Mouse (Mus musculus): ENCODE measurements around the gene Mmp24. TPM values are rescaled to one million over a fixed set of nuclear protein-coding genes. Genes with fewer than 3 reads are reported as not detected.
A peak's percentile ranks its signal among the peaks of the same experiment; 100 is the strongest.

The Mmp24 gene
- polyA plus RNA-seq, 1 experiment from 2014 or later = 0.08 TPM

DNA sequence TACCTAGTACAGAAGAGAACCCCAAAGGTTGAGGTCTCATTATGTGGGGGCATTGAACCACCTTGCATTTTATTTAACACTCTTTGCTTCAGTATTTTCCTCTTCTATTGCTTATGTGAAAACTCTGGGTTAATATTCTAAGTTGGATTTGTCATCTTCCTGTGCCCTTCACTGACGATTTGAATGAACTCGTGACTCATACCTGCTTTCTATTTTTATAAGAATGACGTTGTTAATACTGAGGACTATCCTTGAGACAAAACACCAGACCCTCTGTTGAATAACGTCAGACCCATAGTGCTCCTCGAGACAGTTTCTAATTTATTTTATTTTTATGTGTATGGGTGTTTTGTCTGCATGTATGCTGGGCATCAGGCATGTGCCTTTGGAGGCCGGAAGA, 38.2 kb upstream of the Mmp24 start:
- Histone ChIP-seq H3K27ac (no peak overlapping the region; the same call in 1 of the 2 replicates), H3K4me3 (replicated peaks; ENCODE audit: low read depth, low read length) (no peak overlapping the region), H3K27me3 (ENCODE audit: insufficient read depth, low read length) (no peaks in the 10 kb centered on the region), H3K9me3 (replicated peaks; ENCODE audit: low read length) (no peaks in the 10 kb centered on the region), H3K9ac (ENCODE audit: low read depth, low read length) (no peak overlapping the region), H3K4me1 (replicated peaks; ENCODE audit: insufficient read depth, low read length) (no peaks in the 10 kb centered on the region), H3K4me2 (ENCODE audit: low read length) (no peak overlapping the region), H3K36me3 (ENCODE audit: insufficient read depth, low read length) (no peaks in the 10 kb centered on the region)
- TF ChIP-seq CTCF (IDR thresholded peaks at IDR 0.05; ENCODE audit: low read depth) = no peak
- 77% methylated on average over 6 of the region's 6 CpGs for WGBS
- DNase-seq (ENCODE audit: low spot score) = no peak
- no peak for ATAC-seq (replicated peaks; ENCODE audit: low FRiP score, low read depth)

- no peak overlapping the region for H3K27ac ChIP-seq
- DNase-seq (ENCODE audit: low spot score) (peak; percentile 25), ATAC-seq (replicated peaks; ENCODE audit: low FRiP score, low read depth) (no peak)
- no peak overlapping the region for H3K4me2 ChIP-seq (ENCODE audit: low read length)
- WGBS = 41% methylated on average over 9 of the region's 9 CpGs
- H3K36me3 ChIP-seq (ENCODE audit: insufficient read depth, low read length) = no peaks in the 10 kb centered on the region
- TF ChIP-seq CTCF (IDR thresholded peaks at IDR 0.05; ENCODE audit: low read depth) = no peak
- no peaks in the 10 kb centered on the region for H3K4me1 ChIP-seq (replicated peaks; ENCODE audit: insufficient read depth, low read length)
- no peaks in the 10 kb centered on the region for H3K9me3 ChIP-seq (replicated peaks; ENCODE audit: low read length)
- H3K27me3 ChIP-seq (ENCODE audit: insufficient read depth, low read length) = no peaks in the 10 kb centered on the region
- no peak overlapping the region for H3K9ac ChIP-seq (ENCODE audit: low read depth, low read length)
- no peak overlapping the region for H3K4me3 ChIP-seq (replicated peaks; ENCODE audit: low read depth, low read length)
Observed at GRCm38 (mm10) chr2:155737803-155738202, 37.3 kb upstream of the Mmp24 start.

- WGBS = 74% methylated on average over 11 of the region's 11 CpGs
- no peaks in the 10 kb centered on the region for H3K4me1 ChIP-seq (replicated peaks; ENCODE audit: insufficient read depth, low read length)
- H3K4me2 ChIP-seq (ENCODE audit: low read length) = no peak overlapping the region
- no peak for TF ChIP-seq CTCF (IDR thresholded peaks at IDR 0.05; ENCODE audit: low read depth)
- H3K9ac ChIP-seq (ENCODE audit: low read depth, low read length) = no peak overlapping the region
- H3K36me3 ChIP-seq (ENCODE audit: insufficient read depth, low read length) = no peaks in the 10 kb centered on the region
- no peaks in the 10 kb centered on the region for H3K27me3 ChIP-seq (ENCODE audit: insufficient read depth, low read length)
- no peak overlapping the region for H3K27ac ChIP-seq
- ATAC-seq (replicated peaks; ENCODE audit: low FRiP score, low read depth) (no peak), DNase-seq (ENCODE audit: low spot score) (no peak)
- H3K4me3 ChIP-seq (replicated peaks; ENCODE audit: low read depth, low read length) = no peak overlapping the region
- H3K9me3 ChIP-seq (replicated peaks; ENCODE audit: low read length) = no peaks in the 10 kb centered on the region
Observed at GRCm38 (mm10) chr2:155742211-155742610, 32.9 kb upstream of the Mmp24 start.

- TF ChIP-seq CTCF (IDR thresholded peaks at IDR 0.05; ENCODE audit: low read depth) = no peak
- no peaks in the 10 kb centered on the region for H3K36me3 ChIP-seq (ENCODE audit: insufficient read depth, low read length)
- no peaks in the 10 kb centered on the region for H3K9me3 ChIP-seq (replicated peaks; ENCODE audit: low read length)
- no peaks in the 10 kb centered on the region for H3K4me1 ChIP-seq (replicated peaks; ENCODE audit: insufficient read depth, low read length)
- ATAC-seq (replicated peaks; ENCODE audit: low FRiP score, low read depth) = no peak; the same call in 1 of the 2 replicates
- H3K4me3 ChIP-seq (replicated peaks; ENCODE audit: low read depth, low read length) = no peak overlapping the region
- H3K9ac ChIP-seq (ENCODE audit: low read depth, low read length) = no peak overlapping the region
- 57% methylated on average over 12 of the region's 12 CpGs for WGBS
- H3K4me2 ChIP-seq (ENCODE audit: low read length) = no peak overlapping the region
- peak; percentile 49 for DNase-seq (ENCODE audit: low spot score)
- no peaks in the 10 kb centered on the region for H3K27me3 ChIP-seq (ENCODE audit: insufficient read depth, low read length)
- no peak overlapping the region for H3K27ac ChIP-seq
Observed at GRCm38 (mm10) chr2:155742931-155743337, 32.2 kb upstream of the Mmp24 start.

- no peak for DNase-seq (ENCODE audit: low spot score)
- Histone ChIP-seq H3K9ac (ENCODE audit: low read depth, low read length) (no peak overlapping the region), H3K4me2 (ENCODE audit: low read length) (no peak overlapping the region), H3K36me3 (ENCODE audit: insufficient read depth, low read length) (no peaks in the 10 kb centered on the region), H3K4me1 (replicated peaks; ENCODE audit: insufficient read depth, low read length) (no peaks in the 10 kb centered on the region), H3K27me3 (ENCODE audit: insufficient read depth, low read length) (no peaks in the 10 kb centered on the region), H3K9me3 (replicated peaks; ENCODE audit: low read length) (no peaks in the 10 kb centered on the region), H3K4me3 (replicated peaks; ENCODE audit: low read depth, low read length) (no peak overlapping the region), H3K27ac (no peak overlapping the region)
- TF ChIP-seq CTCF (IDR thresholded peaks at IDR 0.05; ENCODE audit: low read depth) = no peak
- WGBS = 78% methylated on average over 9 of the region's 9 CpGs
- ATAC-seq (replicated peaks; ENCODE audit: low FRiP score, low read depth) = no peak
Observed at GRCm38 (mm10) chr2:155743351-155743750, 31.8 kb upstream of the Mmp24 start.

GRCm38 (mm10) chr2:155745487-155745886, 29.7 kb upstream of the Mmp24 start:
- ATAC-seq (replicated peaks; ENCODE audit: low FRiP score, low read depth) (no peak), DNase-seq (ENCODE audit: low spot score) (no peak)
- Histone ChIP-seq H3K9ac (ENCODE audit: low read depth, low read length) (no peak overlapping the region), H3K36me3 (ENCODE audit: insufficient read depth, low read length) (no peaks in the 10 kb centered on the region), H3K4me2 (ENCODE audit: low read length) (no peak overlapping the region), H3K27me3 (ENCODE audit: insufficient read depth, low read length) (no peaks in the 10 kb centered on the region), H3K4me1 (replicated peaks; ENCODE audit: insufficient read depth, low read length) (no peaks in the 10 kb centered on the region), H3K4me3 (replicated peaks; ENCODE audit: low read depth, low read length) (no peak overlapping the region), H3K27ac (no peak overlapping the region), H3K9me3 (replicated peaks; ENCODE audit: low read length) (no peaks in the 10 kb centered on the region)
- no peak for TF ChIP-seq CTCF (IDR thresholded peaks at IDR 0.05; ENCODE audit: low read depth)
- WGBS = 65% methylated on average over 3 of the region's 3 CpGs

GRCm38 (mm10) chr2:155749394-155749793, 25.7 kb upstream of the Mmp24 start:
- Histone ChIP-seq H3K27me3 (ENCODE audit: insufficient read depth, low read length) (no peaks in the 10 kb centered on the region), H3K4me2 (ENCODE audit: low read length) (no peak overlapping the region), H3K9me3 (replicated peaks; ENCODE audit: low read length) (no peaks in the 10 kb centered on the region), H3K4me1 (replicated peaks; ENCODE audit: insufficient read depth, low read length) (peaks cover 7% of the 10 kb centered on the region), H3K9ac (ENCODE audit: low read depth, low read length) (no peak overlapping the region), H3K27ac (no peak overlapping the region), H3K36me3 (ENCODE audit: insufficient read depth, low read length) (no peaks in the 10 kb centered on the region), H3K4me3 (replicated peaks; ENCODE audit: low read depth, low read length) (no peak overlapping the region)
- no peak for TF ChIP-seq CTCF (IDR thresholded peaks at IDR 0.05; ENCODE audit: low read depth)
- ATAC-seq (replicated peaks; ENCODE audit: low FRiP score, low read depth) = no peak
- WGBS = 87% methylated on average over 4 of the region's 4 CpGs
- no peak for DNase-seq (ENCODE audit: low spot score)
